Mouse (Mus musculus): Measurements from ENCODE around the gene Clec2l.

Gene Clec2l

DNA sequence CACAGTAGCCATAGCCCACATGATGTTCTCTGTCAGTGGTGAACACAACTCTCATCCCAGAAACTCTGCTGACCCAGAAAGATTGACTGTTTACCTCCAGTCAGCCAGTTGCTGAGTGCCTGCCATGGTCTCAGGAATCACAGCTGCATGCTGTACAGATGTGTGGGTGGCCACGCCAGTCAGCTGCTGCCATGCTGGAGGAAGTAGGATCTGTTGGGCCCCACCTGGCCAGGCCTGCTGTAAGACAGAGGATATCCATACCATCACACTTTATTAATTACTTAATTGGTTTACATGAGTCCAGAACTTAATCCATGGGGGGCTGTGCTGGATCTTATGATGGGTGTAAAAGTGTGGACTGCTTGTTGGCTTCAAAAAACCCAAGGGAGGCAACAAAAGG, 58.5 kb downstream of the Clec2l start:
- no peak for DNase-seq

DNA sequence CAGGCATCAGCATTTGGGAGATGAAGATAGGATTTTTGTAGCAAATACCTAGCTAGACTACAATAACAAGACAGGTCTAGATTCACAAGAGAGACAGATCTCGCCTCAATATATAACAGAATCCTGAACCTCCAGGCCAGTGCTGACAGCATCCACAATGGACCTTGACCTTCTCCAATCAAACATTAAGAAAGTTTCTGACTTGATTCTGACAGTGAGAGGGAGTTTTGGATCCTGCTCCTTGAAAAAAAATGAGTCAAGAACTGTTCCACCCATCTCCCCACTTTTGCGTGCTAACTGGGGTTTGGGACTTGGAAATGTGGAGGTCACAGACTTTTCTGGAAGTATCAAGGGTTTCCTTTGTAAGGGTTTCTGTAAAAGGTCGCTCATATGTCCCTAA, 62.6 kb downstream of the Clec2l start:
- DNase-seq: no peak

Measured in liver (tissue).